Mouse (Mus musculus) CH12.LX (cell line): Measurements from ENCODE around the gene Cd5. TPM values are rescaled to one million over a fixed set of nuclear protein-coding genes. Genes with fewer than 3 reads are reported as not detected.
A peak's percentile ranks its signal among the peaks of the same experiment; 100 is the strongest.

Experiments
- DNase-seq: peaks from one replicate; pipeline ENCODE4 v3.0.0-alpha.2; 2013; ENCODE audit errors: extremely low read depth
- H3K27ac ChIP-seq: 2 replicates; pipeline ENCODE4 v1.5.1; 2012; ENCODE audit warnings: low read depth, mild to moderate bottlenecking, control low read depth, moderate library complexity; ENCODE audit not compliant: insufficient read depth
- H3K27me3 ChIP-seq: replicated peaks from 2 replicates; pipeline ENCODE3; 2012; ENCODE audit warnings: inconsistent platforms
- H3K36me3 ChIP-seq, 2 experiments: replicated peaks in 1 of 2; 2 replicates each; pipeline versions ENCODE3 to v1.6.1; 2012; ENCODE audit warnings: inconsistent platforms in 1 of 2, low read length in 1 of 2, mild to moderate bottlenecking in 1 of 2, mixed read lengths in 1 of 2, moderate library complexity in 1 of 2; ENCODE audit not compliant: control insufficient read depth in 1 of 2, insufficient read depth in 1 of 2
- H3K4me1 ChIP-seq, 2 experiments: 2 replicates each; pipeline ENCODE4 v1.6.1; 2012; ENCODE audit warnings: inconsistent platforms in 1 of 2, moderate library complexity in 1 of 2; ENCODE audit not compliant: insufficient read depth in 2 of 2, control insufficient read depth in 1 of 2
- H3K4me2 ChIP-seq: 2 replicates; pipeline ENCODE4 v1.6.1; 2012; ENCODE audit warnings: low read depth, mild to moderate bottlenecking, control low read depth; ENCODE audit not compliant: poor library complexity, insufficient read depth, severe bottlenecking
- H3K4me3 ChIP-seq, 3 experiments: fragments of 150-350 bp in 1 of 3; sonication (generic) in 1 of 3; replicated peaks in 1 of 3; 2 replicates each; pipeline versions ENCODE3 to v1.5.1; 2011 to 2012; ENCODE audit warnings: low read depth in 2 of 3, low read length in 2 of 3, mild to moderate bottlenecking in 2 of 3, moderate library complexity in 2 of 3, control low read depth in 1 of 3, improper control_type of control experiment in 1 of 3, inconsistent platforms in 1 of 3, mixed read lengths in 1 of 3; ENCODE audit not compliant: poor library complexity in 1 of 3
- H3K79me2 ChIP-seq: replicated peaks from 2 replicates; pipeline ENCODE4 v1.6.1; 2012; ENCODE audit warnings: mild to moderate bottlenecking, moderate library complexity; ENCODE audit not compliant: control insufficient read depth, poor library complexity, insufficient read depth, severe bottlenecking; ENCODE audit errors: extremely low read depth
- H3K9ac ChIP-seq: 2 replicates; pipeline ENCODE4 v1.6.1; 2012; ENCODE audit warnings: low read depth, mild to moderate bottlenecking, control low read depth, moderate library complexity; ENCODE audit not compliant: insufficient read depth
- H3K9me3 ChIP-seq: replicated peaks from 2 replicates; pipeline ENCODE3; 2012; ENCODE audit warnings: low read length, inconsistent platforms, mixed read lengths
- BHLHE40 ChIP-seq: IDR thresholded peaks from 2 replicates; pipeline ENCODE4 v1.6.1; 2011; ENCODE audit warnings: mild to moderate bottlenecking, low read depth, low read length, improper control_type of control experiment
- CHD1 ChIP-seq: IDR thresholded peaks from 2 replicates; pipeline ENCODE4 v1.6.1; 2012; ENCODE audit warnings: low read depth, low read length, improper control_type of control experiment, inconsistent platforms
- CTCF ChIP-seq, 2 experiments: IDR thresholded peaks in 1 of 2; conservative IDR thresholded peaks in 1 of 2; 2 replicates each; pipeline ENCODE4 v1.5.1; 2011 to 2012; ENCODE audit warnings: low read depth in 2 of 2, low read length in 2 of 2, improper control_type of control experiment in 1 of 2, inconsistent platforms in 1 of 2, mild to moderate bottlenecking in 1 of 2, moderate library complexity in 1 of 2
- EP300 ChIP-seq: IDR thresholded peaks from 2 replicates; pipeline ENCODE4 v1.6.1; 2011; ENCODE audit warnings: low read length, improper control_type of control experiment
- HCFC1 ChIP-seq: IDR thresholded peaks from 2 replicates; pipeline ENCODE4 v1.6.1; 2012; ENCODE audit warnings: low read depth, mild to moderate bottlenecking, inconsistent platforms, low read length, improper control_type of control experiment
- KAT2A ChIP-seq: IDR thresholded peaks from 2 replicates; pipeline ENCODE4 v1.6.1; 2012; ENCODE audit warnings: low read length, improper control_type of control experiment, inconsistent platforms; ENCODE audit not compliant: insufficient replicate concordance
- MAZ ChIP-seq: IDR thresholded peaks from 2 replicates; pipeline ENCODE4 v1.6.1; 2012; ENCODE audit warnings: low read depth, mild to moderate bottlenecking, inconsistent platforms, low read length, improper control_type of control experiment, moderate library complexity
- POLR2A ChIP-seq: IDR thresholded peaks from 2 replicates; pipeline ENCODE4 v1.6.1; 2011; ENCODE audit warnings: low read depth, mild to moderate bottlenecking, improper control_type of control experiment, low read length
- POLR2AphosphoS2 ChIP-seq: IDR thresholded peaks from 2 replicates; pipeline ENCODE4 v1.6.1; 2011; ENCODE audit warnings: low read depth, low read length, improper control_type of control experiment
- RAD21 ChIP-seq: IDR thresholded peaks from 2 replicates; pipeline ENCODE4 v1.6.1; 2011; ENCODE audit warnings: low read depth, mild to moderate bottlenecking, low read length, improper control_type of control experiment, moderate library complexity
- SIN3A ChIP-seq: IDR thresholded peaks from 2 replicates; pipeline ENCODE4 v1.6.1; 2012; ENCODE audit warnings: low read length, improper control_type of control experiment, inconsistent platforms
- UBTF ChIP-seq: IDR thresholded peaks from 2 replicates; pipeline ENCODE4 v1.6.1; 2012; ENCODE audit warnings: low read depth, mild to moderate bottlenecking, inconsistent platforms, low read length, improper control_type of control experiment, moderate library complexity
- ZC3H11A ChIP-seq: IDR thresholded peaks from 2 replicates; pipeline ENCODE4 v1.6.1; 2012; ENCODE audit warnings: low read depth, mild to moderate bottlenecking, inconsistent platforms, low read length, improper control_type of control experiment
- dilution Hi-C: fragments of 300-500 bp; cut with MboI; formaldehyde crosslinking; loops from 2 replicates; pipeline ENCODE4 v1.14.3; 2020; ENCODE audit warnings: low sequenced_read_pairs; ENCODE audit not compliant: extremely low pct_unique_long_range_greater_than_20kb, extremely low pct_ligation_motif_present
- in situ Hi-C: fragments of 300-500 bp; cut with MboI; formaldehyde crosslinking; loops from 3 replicates; pipeline ENCODE4 v1.14.3; 2019; ENCODE audit warnings: low sequenced_read_pairs, low pct_ligation_motif_present, low pct_unique_long_range_greater_than_20kb, mixed read lengths
- polyA plus RNA-seq: library from polyadenylated mRNA; unstranded; fragments of >175 nt; gene quantifications from 2 replicates; pipeline ENCODE4 v1.2.1, GENCODE M21; 2012; ENCODE audit warnings: low read depth; ENCODE audit not compliant: insufficient read length
- total RNA-seq, 2 experiments: library from RNA; depleted of rRNA; stranded (reverse); fragments of 300-350 nt in 1 of 2; fragments of >200 nt in 1 of 2; gene quantifications; 2 replicates each; pipeline ENCODE4 v1.2.3; 2012 to 2014

Cd5 gene
- total and polyA plus RNA-seq, 3 experiments: 8.7 to 51.4 (median 17.7) TPM

- dilution Hi-C loops: no loop called here
- TF ChIP-seq POLR2AphosphoS2: no peak
- TF ChIP-seq MAZ: no peak
- no peak for TF ChIP-seq SIN3A
- no peak for TF ChIP-seq CHD1
- TF ChIP-seq, all 38 proteins: peak for 0
- DNase-seq: no peak
- H3K4me3 ChIP-seq: no peak overlapping the region
- no peak overlapping the region for H3K9ac ChIP-seq
- H3K27me3 ChIP-seq: peaks cover 8% of the 10 kb centered on the region
- no peaks in the 10 kb centered on the region for H3K9me3 ChIP-seq
- H3K79me2 ChIP-seq: peaks cover 15% of the 10 kb centered on the region
- in situ Hi-C loops: no loop called here
- peaks cover 11 to 16% of the 10 kb centered on the region in 2 experiments; a peak in 3 of 4 replicates for H3K4me1 ChIP-seq
- no peak overlapping the region for H3K4me2 ChIP-seq
- H3K36me3 ChIP-seq: no peaks in the 10 kb centered on the region
- no peak overlapping the region for H3K27ac ChIP-seq
Measured at GRCm38 (mm10) chr19:10685727-10686126, 53.1 kb downstream of the Cd5 start.

DNA sequence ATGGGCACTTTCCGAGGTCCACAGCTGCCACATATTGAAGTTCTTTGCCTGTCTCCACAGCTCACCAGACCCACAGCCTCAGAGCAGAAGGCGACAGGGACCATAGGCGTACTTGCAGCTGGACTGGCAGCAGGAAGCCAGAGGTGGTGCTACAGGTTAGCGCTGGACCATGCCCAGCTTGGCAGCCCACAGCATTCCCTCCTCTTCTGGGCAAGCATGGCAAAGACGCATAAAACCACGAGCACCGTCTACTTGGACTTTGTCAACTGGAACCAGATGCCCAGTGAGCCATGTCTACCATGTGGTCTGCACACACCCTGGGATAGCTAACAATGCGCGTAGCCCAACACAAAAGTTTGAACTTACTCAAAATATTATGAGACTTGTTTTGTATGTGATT lies 53.7 kb downstream of the Cd5 start:
- in situ Hi-C loops: no loop called here
- peaks cover 8% of the 10 kb centered on the region for H3K27me3 ChIP-seq
- H3K79me2 ChIP-seq: peaks cover 9% of the 10 kb centered on the region
- peaks cover 9 to 11% of the 10 kb centered on the region in 2 experiments; a peak in 3 of 4 replicates for H3K4me1 ChIP-seq
- no peak overlapping the region for H3K27ac ChIP-seq
- H3K36me3 ChIP-seq: no peaks in the 10 kb centered on the region
- TF ChIP-seq EP300 (no peak), KAT2A (no peak), ZC3H11A (no peak), CHD1 (no peak), HCFC1 (no peak), POLR2A (no peak), RAD21 (no peak), BHLHE40 (no peak)
- TF ChIP-seq, all 38 proteins: peak for 0
- dilution Hi-C loops: no loop called here
- no peak overlapping the region for H3K4me2 ChIP-seq
- H3K9ac ChIP-seq: no peak overlapping the region
- H3K4me3 ChIP-seq: no peak overlapping the region
- no peak for DNase-seq
- H3K9me3 ChIP-seq: no peaks in the 10 kb centered on the region

DNA sequence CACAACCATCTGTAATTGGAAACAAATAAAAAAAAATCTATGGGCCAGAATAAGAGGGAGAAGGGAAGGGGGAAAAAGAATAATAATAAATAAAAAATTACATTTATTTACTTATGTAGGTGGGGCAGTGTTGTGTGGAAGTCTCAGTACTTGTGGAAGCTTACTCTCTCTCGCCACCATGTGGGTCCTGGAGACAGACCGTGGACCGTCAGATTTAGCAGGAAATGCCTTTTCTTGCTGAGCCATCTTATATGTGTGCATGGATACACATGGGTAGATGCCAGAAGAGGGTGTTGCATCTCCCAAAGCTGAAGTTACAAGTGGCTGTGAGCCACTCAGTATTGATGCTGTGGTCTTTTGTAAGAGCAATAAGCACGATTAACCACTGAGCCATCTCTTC lies 57.2 kb downstream of the Cd5 start:
- in situ Hi-C loops: no loop called here
- Histone ChIP-seq H3K4me1 (peaks cover 0 to 3% of the 10 kb centered on the region in 2 experiments; a peak in 1 of 4 replicates), H3K27me3 (peaks cover 8% of the 10 kb centered on the region), H3K36me3 (no peaks in the 10 kb centered on the region), H3K79me2 (no peaks in the 10 kb centered on the region), H3K4me3 (no peak overlapping the region), H3K9me3 (no peaks in the 10 kb centered on the region), H3K9ac (no peak overlapping the region), H3K4me2 (no peak overlapping the region), H3K27ac (no peak overlapping the region)
- dilution Hi-C loops: no loop called here
- peak in 1 of 2 experiments; percentile 36; a peak in 2 of 4 replicates for TF ChIP-seq CTCF (conservative IDR thresholded peaks at IDR 0.05 in 1 of 2, IDR thresholded peaks at IDR 0.05 in 1 of 2; ENCODE audit: low read depth in 2 of 2, low read length in 2 of 2)
- no peak for TF ChIP-seq UBTF
- no peak for DNase-seq
